Mouse (Mus musculus): ENCODE measurements around the gene Szt2.

DNA sequence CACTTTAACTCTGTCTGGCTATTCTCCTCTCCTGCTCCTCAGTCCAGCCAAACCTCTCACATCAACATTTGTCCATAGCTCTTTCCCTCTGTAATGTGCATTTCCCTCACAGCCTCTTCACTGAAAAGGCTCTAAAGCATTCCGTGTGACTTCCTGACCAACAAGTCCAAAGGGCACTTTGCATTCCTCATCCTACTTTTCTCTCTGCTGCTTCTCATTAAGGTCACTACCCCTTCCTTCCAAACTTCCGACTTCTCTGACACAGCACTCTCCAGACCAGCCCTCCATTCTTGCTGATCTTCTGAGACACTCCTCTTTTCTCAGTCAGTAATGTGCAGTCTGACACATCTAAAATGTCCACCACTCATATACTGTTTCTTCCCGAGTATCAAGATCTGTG, 12.6 kb downstream of the Szt2 start:
- TF ChIP-seq EP300 (IDR thresholded peaks at IDR 0.05; ENCODE audit: low read depth) (no peak), CTCF (IDR thresholded peaks at IDR 0.05; ENCODE audit: low read depth) (no peak)
